Mouse (Mus musculus) thymus, postnatal 14 days (tissue): ENCODE measurements around the gene Vasn.
"Not testable (repeated sequence)": the region's sequence is repeated elsewhere in the genome, so short reads cannot be mapped to it uniquely, and the experiment has no call there.

Source experiments
- DNase-seq: peaks from one replicate; pipeline ENCODE4 v3.0.0; 2021

Gene Vasn

DNA sequence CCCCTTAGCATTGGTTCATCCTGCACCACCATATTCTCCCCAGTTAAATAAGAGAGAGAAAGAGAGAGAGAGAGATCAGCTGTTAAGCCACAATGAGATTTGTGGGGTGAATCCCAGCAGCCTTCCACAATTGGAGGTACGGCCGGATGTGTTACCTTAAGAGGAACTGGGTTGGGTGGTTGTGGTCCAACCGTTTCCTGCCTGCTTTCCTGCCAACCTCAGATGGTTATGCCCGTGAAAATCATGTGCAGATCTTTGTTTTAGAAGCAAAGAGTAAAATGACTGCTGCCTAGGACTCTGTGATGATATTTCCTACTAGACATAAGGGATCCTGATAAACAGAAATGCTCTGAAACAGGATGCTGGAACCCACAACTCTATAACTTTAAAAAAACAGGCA lies 34.4 kb downstream of the Vasn start:
- peak; percentile 80 for DNase-seq

DNA sequence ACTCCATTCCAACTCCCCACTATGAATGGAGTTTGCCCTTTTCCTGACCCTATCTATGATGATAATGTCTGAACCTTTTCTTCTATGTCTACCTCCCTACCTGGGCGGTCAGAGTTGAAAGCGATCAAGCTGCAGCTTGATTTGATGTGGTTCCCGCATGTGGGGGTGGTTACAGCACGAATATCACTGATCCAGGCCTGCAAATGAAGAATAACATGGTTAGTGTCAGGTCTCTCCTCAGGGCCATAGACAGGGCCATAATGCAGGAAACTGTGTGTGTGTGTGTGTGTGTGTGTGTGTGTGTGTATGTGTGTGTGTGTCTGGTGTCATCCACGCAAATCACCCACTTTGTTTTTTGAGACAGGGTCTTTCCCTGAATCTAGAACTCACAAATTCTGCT lies 37.1 kb downstream of the Vasn start:
- DNase-seq: no peak

GRCm38 (mm10) chr16:4678080-4678479 lies 38.3 kb downstream of the Vasn start:
- no peak for DNase-seq

- DNase-seq: peak; percentile 95
Observed at GRCm38 (mm10) chr16:4679121-4680018, 39.6 kb downstream of the Vasn start, which contains the start of gene Coro7. TSS of gene Coro7 (minus strand) at chr16:4679777.

- DNase-seq: not testable (repeated sequence)
Observed at GRCm38 (mm10) chr16:4680922-4681455, 41.2 kb downstream of the Vasn start.

DNA sequence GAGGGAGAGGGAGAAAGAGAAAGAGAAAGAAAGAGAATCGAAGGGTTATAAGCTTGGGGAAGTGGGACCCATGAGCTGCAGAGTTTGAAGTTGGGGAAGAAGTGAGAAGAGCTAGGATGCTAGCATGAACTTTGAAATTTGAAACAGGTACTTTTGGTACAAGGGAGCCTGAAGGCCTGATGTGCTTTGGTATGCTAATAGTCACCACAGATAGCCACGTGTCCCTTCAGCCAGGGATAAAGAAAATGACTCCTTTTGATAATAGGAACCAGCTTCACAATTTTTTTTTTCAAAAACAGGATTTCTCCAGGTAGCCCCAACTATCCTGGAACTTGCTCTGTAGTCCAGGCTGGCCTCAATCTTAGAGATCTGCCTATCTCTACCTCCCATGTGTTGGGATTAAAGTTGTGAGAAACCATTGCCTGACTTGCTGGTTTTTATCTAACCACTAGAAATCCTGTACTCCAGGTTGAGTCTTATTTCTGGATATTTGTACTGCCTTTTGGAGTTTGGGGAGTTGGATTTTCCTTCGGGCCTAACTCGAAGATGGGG lies 43.0 kb downstream of the Vasn start:
- DNase-seq: no peak

GRCm38 (mm10) chr16:4683193-4683580 lies 43.4 kb downstream of the Vasn start:
- no peak for DNase-seq

- peak; percentile 98 for DNase-seq
Observed at GRCm38 (mm10) chr16:4683581-4684456, 44.1 kb downstream of the Vasn start.

DNA sequence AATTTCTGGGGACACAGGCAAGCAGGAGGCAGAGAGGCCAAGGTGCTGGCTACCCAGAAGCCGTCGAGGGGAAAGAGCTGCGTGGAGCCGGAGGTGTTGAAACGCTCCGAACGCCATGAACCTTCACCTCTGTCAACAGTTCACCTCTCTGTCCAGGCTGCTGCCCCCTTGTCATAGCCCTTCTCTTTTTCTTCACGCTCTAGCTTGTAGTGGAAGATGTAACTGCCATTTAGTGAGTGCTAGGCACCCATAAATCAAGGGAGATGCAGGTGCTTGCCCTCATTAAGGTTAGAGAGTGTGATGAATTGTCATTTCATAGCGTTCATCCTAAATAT lies 44.7 kb downstream of the Vasn start:
- no peak for DNase-seq

DNA sequence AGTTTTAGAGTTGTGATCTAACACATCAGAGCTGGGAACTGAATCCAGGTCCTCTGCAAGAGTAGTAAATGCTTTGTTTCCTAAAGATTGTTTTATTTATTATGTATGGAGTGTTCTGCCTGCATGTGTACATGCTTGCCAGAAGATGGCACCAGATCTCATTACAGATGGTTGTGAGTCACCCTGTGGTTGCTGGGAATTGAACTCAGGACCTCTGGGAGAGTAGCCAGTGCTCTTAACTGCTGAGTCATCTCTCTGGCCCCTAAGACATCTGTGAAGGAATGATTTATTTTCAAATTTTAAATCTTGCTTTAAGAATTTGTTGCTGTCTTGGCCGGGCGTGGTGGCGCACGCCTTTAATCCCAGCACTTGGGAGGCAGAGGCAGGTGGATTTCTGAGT lies 49.6 kb downstream of the Vasn start:
- not testable (repeated sequence) for DNase-seq
